Mouse (Mus musculus) layer of hippocampus, adult 18-20 months (tissue): ENCODE data around the gene Senp2. TPM values are rescaled to one million over a fixed set of nuclear protein-coding genes. Genes with fewer than 3 reads are reported as not detected.

ENCODE experiments used
- DNase-seq, 2 experiments: peaks; one replicate each; pipeline ENCODE4 v3.0.0; 2022; ENCODE audit warnings: low spot score in 2 of 2
- total RNA-seq, 2 experiments: library from RNA; stranded (reverse); gene quantifications; 2 replicates each; pipeline ENCODE4 v1.2.3; 2021

The Senp2 gene
- total RNA-seq, 2 experiments from 2014 or later: 82.8 to 88.4 TPM

GRCm38 (mm10) chr16:22091255-22091783, 82.0 kb downstream of the Senp2 start:
- DNase-seq: no peak

- DNase-seq: no peak
Measured at GRCm38 (mm10) chr16:22095751-22096150, 86.5 kb downstream of the Senp2 start.

GRCm38 (mm10) chr16:22097659-22098058, 88.4 kb downstream of the Senp2 start:
- no peak for DNase-seq

Other genes starting within 250 kb of the Senp2 start
- gene Ehhadh, start 221.7 kb upstream of the Senp2 start, total RNA-seq: 1 to 10 TPM; 1.8 to 2.2 TPM
- gene Map3k13, start 215.1 kb upstream of the Senp2 start, total RNA-seq: 10 to 100 TPM; 14.9 to 15.0 TPM
- 10 to 100 TPM; 15.7 to 16.0 TPM for gene Tmem41a, start 61.9 kb upstream of the Senp2 start, total RNA-seq
- gene Liph, start 13.8 kb upstream of the Senp2 start, total RNA-seq: under 1 TPM; 0.20 to 0.30 TPM
- under 1 TPM; 0.22 to 0.86 TPM for gene Igf2bp2, start 153.8 kb downstream of the Senp2 start, total RNA-seq